Mouse (Mus musculus): ENCODE results near the gene Col4a3bp. TPM values are rescaled to one million over a fixed set of nuclear protein-coding genes. Genes with fewer than 3 reads are reported as not detected.
A peak's percentile ranks its signal among the peaks of the same experiment; 100 is the strongest.

Col4a3bp gene
- polyA plus RNA-seq, 1 experiment from 2014 or later, result 7.1 TPM

GRCm38 (mm10) chr13:96664419-96664974 is 122.1 kb downstream of the Col4a3bp start:
- Histone ChIP-seq H3K36me3 (peaks cover 82% of the 10 kb centered on the region), H3K9me3 (replicated peaks) (no peaks in the 10 kb centered on the region), H3K4me1 (peaks cover 31% of the 10 kb centered on the region), H3K27ac (replicated peaks) (no peak overlapping the region), H3K4me3 (no peak overlapping the region), H3K27me3 (ENCODE audit: low read depth, poor library complexity, severe bottlenecking) (no peaks in the 10 kb centered on the region)
- DNase-seq (ENCODE audit: low spot score), result no peak
- WGBS, result 94% methylated on average over 7 of the region's 7 CpGs

- H3K27me3 ChIP-seq (ENCODE audit: low read depth, poor library complexity, severe bottlenecking), result no peaks in the 10 kb centered on the region
- H3K27ac ChIP-seq (replicated peaks), result peak overlapping the region; percentile 99
- H3K4me3 ChIP-seq, result peak overlapping the region; percentile 93
- H3K9me3 ChIP-seq (replicated peaks), result no peaks in the 10 kb centered on the region
- H3K36me3 ChIP-seq, result peaks cover 26% of the 10 kb centered on the region
- WGBS, result 8% methylated on average over 13 of the region's 13 CpGs
- H3K4me1 ChIP-seq, result peaks cover 41% of the 10 kb centered on the region
- no peak for DNase-seq (ENCODE audit: low spot score)
Measured at GRCm38 (mm10) chr13:96670019-96670405, 127.6 kb downstream of the Col4a3bp start.

- no peaks in the 10 kb centered on the region for H3K9me3 ChIP-seq (replicated peaks)
- peak; percentile 99 for DNase-seq (ENCODE audit: low spot score)
- H3K4me1 ChIP-seq, result peaks cover 41% of the 10 kb centered on the region
- peak within 1 kb of the TSS; percentile 99 for H3K27ac ChIP-seq (replicated peaks)
- peak within 1 kb of the TSS; percentile 93 for H3K4me3 ChIP-seq
- under 1% methylated on average over 69 of the region's 70 CpGs for WGBS
- peaks cover 21% of the 10 kb centered on the region for H3K36me3 ChIP-seq
- no peaks in the 10 kb centered on the region for H3K27me3 ChIP-seq (ENCODE audit: low read depth, poor library complexity, severe bottlenecking)
Measured at GRCm38 (mm10) chr13:96670406-96671077, 128.1 kb downstream of the Col4a3bp start, which contains the start of gene Hmgcr. Hmgcr (minus strand) TSS chr13:96670936.

- WGBS, result 14% methylated on average over 31 of the region's 31 CpGs
- H3K9me3 ChIP-seq (replicated peaks), result no peaks in the 10 kb centered on the region
- H3K4me1 ChIP-seq, result peaks cover 41% of the 10 kb centered on the region
- H3K27ac ChIP-seq (replicated peaks), result peak overlapping the region; percentile 99
- no peak for DNase-seq (ENCODE audit: low spot score)
- H3K27me3 ChIP-seq (ENCODE audit: low read depth, poor library complexity, severe bottlenecking), result no peaks in the 10 kb centered on the region
- peak overlapping the region; percentile 93 for H3K4me3 ChIP-seq
- peaks cover 14% of the 10 kb centered on the region for H3K36me3 ChIP-seq
Measured at GRCm38 (mm10) chr13:96671078-96671905, 128.9 kb downstream of the Col4a3bp start.

GRCm38 (mm10) chr13:96671906-96672234 is 129.5 kb downstream of the Col4a3bp start:
- DNase-seq (ENCODE audit: low spot score), result no peak
- Histone ChIP-seq H3K27ac (replicated peaks) (peak overlapping the region; percentile 99), H3K9me3 (replicated peaks) (no peaks in the 10 kb centered on the region), H3K27me3 (ENCODE audit: low read depth, poor library complexity, severe bottlenecking) (no peaks in the 10 kb centered on the region), H3K4me1 (peaks cover 37% of the 10 kb centered on the region), H3K4me3 (no peak overlapping the region), H3K36me3 (peaks cover 8% of the 10 kb centered on the region)
- 95% methylated on average over 5 of the region's 5 CpGs for WGBS

GRCm38 (mm10) chr13:96672276-96672675 is 129.9 kb downstream of the Col4a3bp start:
- no peaks in the 10 kb centered on the region for H3K27me3 ChIP-seq (ENCODE audit: low read depth, poor library complexity, severe bottlenecking)
- H3K9me3 ChIP-seq (replicated peaks), result no peaks in the 10 kb centered on the region
- peaks cover 4% of the 10 kb centered on the region; the same call in 1 of the 2 replicates for H3K36me3 ChIP-seq
- no peak overlapping the region for H3K4me3 ChIP-seq
- WGBS, result 92% methylated on average over 6 of the region's 6 CpGs
- peak overlapping the region; percentile 99; the same call in 1 of the 2 replicates for H3K27ac ChIP-seq (replicated peaks)
- DNase-seq (ENCODE audit: low spot score), result no peak
- H3K4me1 ChIP-seq, result peaks cover 33% of the 10 kb centered on the region

- 91% methylated on average over 7 of the region's 7 CpGs for WGBS
- H3K27me3 ChIP-seq (ENCODE audit: low read depth, poor library complexity, severe bottlenecking), result no peaks in the 10 kb centered on the region
- no peak for DNase-seq (ENCODE audit: low spot score)
- no peaks in the 10 kb centered on the region for H3K36me3 ChIP-seq
- no peaks in the 10 kb centered on the region for H3K9me3 ChIP-seq (replicated peaks)
- peaks cover 17% of the 10 kb centered on the region for H3K4me1 ChIP-seq
- no peak overlapping the region for H3K27ac ChIP-seq (replicated peaks)
- H3K4me3 ChIP-seq, result no peak overlapping the region
Measured at GRCm38 (mm10) chr13:96673817-96674216, 131.4 kb downstream of the Col4a3bp start.

- Histone ChIP-seq H3K36me3 (no peaks in the 10 kb centered on the region), H3K27ac (replicated peaks) (no peak overlapping the region), H3K4me3 (no peak overlapping the region), H3K27me3 (ENCODE audit: low read depth, poor library complexity, severe bottlenecking) (no peaks in the 10 kb centered on the region), H3K9me3 (replicated peaks) (no peaks in the 10 kb centered on the region), H3K4me1 (peaks cover 7% of the 10 kb centered on the region)
- WGBS, result 84% methylated on average over 6 of the region's 6 CpGs
- DNase-seq (ENCODE audit: low spot score), result no peak
Measured at GRCm38 (mm10) chr13:96675756-96676155, 133.3 kb downstream of the Col4a3bp start.

- DNase-seq (ENCODE audit: low spot score), result no peak
- H3K27me3 ChIP-seq (ENCODE audit: low read depth, poor library complexity, severe bottlenecking), result no peaks in the 10 kb centered on the region
- H3K27ac ChIP-seq (replicated peaks), result no peak overlapping the region
- no peaks in the 10 kb centered on the region for H3K36me3 ChIP-seq
- H3K9me3 ChIP-seq (replicated peaks), result no peaks in the 10 kb centered on the region
- no peaks in the 10 kb centered on the region for H3K4me1 ChIP-seq
- no peak overlapping the region for H3K4me3 ChIP-seq
- WGBS, result 77% methylated on average over 1 of the region's 1 CpGs
Measured at GRCm38 (mm10) chr13:96677071-96677470, 134.7 kb downstream of the Col4a3bp start.

- Histone ChIP-seq H3K4me3 (no peak overlapping the region), H3K4me1 (no peaks in the 10 kb centered on the region), H3K9me3 (replicated peaks) (no peaks in the 10 kb centered on the region), H3K27ac (replicated peaks) (no peak overlapping the region), H3K27me3 (ENCODE audit: low read depth, poor library complexity, severe bottlenecking) (no peaks in the 10 kb centered on the region), H3K36me3 (no peaks in the 10 kb centered on the region)
- 88% methylated on average over 6 of the region's 6 CpGs for WGBS
- DNase-seq (ENCODE audit: low spot score), result no peak
Measured at GRCm38 (mm10) chr13:96678616-96679015, 136.2 kb downstream of the Col4a3bp start.

GRCm38 (mm10) chr13:96680163-96681087 is 138.0 kb downstream of the Col4a3bp start:
- no peak overlapping the region for H3K27ac ChIP-seq (replicated peaks)
- H3K4me1 ChIP-seq, result no peaks in the 10 kb centered on the region
- no peaks in the 10 kb centered on the region for H3K27me3 ChIP-seq (ENCODE audit: low read depth, poor library complexity, severe bottlenecking)
- no peaks in the 10 kb centered on the region for H3K36me3 ChIP-seq
- H3K4me3 ChIP-seq, result no peak overlapping the region
- no peak for DNase-seq (ENCODE audit: low spot score)
- H3K9me3 ChIP-seq (replicated peaks), result no peaks in the 10 kb centered on the region
- 88% methylated on average over 9 of the region's 9 CpGs for WGBS

- no peaks in the 10 kb centered on the region for H3K27me3 ChIP-seq (ENCODE audit: low read depth, poor library complexity, severe bottlenecking)
- no peak overlapping the region for H3K4me3 ChIP-seq
- H3K36me3 ChIP-seq, result no peaks in the 10 kb centered on the region
- DNase-seq (ENCODE audit: low spot score), result no peak
- H3K4me1 ChIP-seq, result no peaks in the 10 kb centered on the region
- H3K9me3 ChIP-seq (replicated peaks), result no peaks in the 10 kb centered on the region
- H3K27ac ChIP-seq (replicated peaks), result no peak overlapping the region
Measured at GRCm38 (mm10) chr13:96681088-96681620, 138.7 kb downstream of the Col4a3bp start.
